Mouse (Mus musculus) MEL (cell line): ENCODE data around the gene Btbd11.

ENCODE experiments used
- CHD2 ChIP-seq: IDR thresholded peaks from 2 replicates; pipeline ENCODE4 v1.6.1; 2011; ENCODE audit warnings: low read length, improper control_type of control experiment
- CTCF ChIP-seq, 3 experiments: IDR thresholded peaks in 2 of 3; conservative IDR thresholded peaks in 1 of 3; 2 replicates each; pipeline ENCODE4 v1.5.1; 2011 to 2012; ENCODE audit warnings: low read length in 3 of 3, low read depth in 2 of 3, mild to moderate bottlenecking in 2 of 3, improper control_type of control experiment in 1 of 3, inconsistent platforms in 1 of 3, mixed read lengths in 1 of 3, moderate library complexity in 1 of 3; ENCODE audit not compliant: control insufficient read depth in 1 of 3, insufficient read depth in 1 of 3, poor library complexity in 1 of 3, severe bottlenecking in 1 of 3
- GATA1 ChIP-seq: IDR thresholded peaks from 2 replicates; pipeline ENCODE4 v1.6.1; 2011; ENCODE audit warnings: low read depth, low read length, improper control_type of control experiment
- JUND ChIP-seq: IDR thresholded peaks from 2 replicates; pipeline ENCODE4 v1.6.1; 2011; ENCODE audit warnings: low read depth, mild to moderate bottlenecking, improper control_type of control experiment, low read length
- MAFK ChIP-seq: IDR thresholded peaks from 2 replicates; pipeline ENCODE4 v1.6.1; 2011; ENCODE audit warnings: low read depth, mild to moderate bottlenecking, low read length, improper control_type of control experiment, borderline replicate concordance
- MAX ChIP-seq: IDR thresholded peaks from 2 replicates; pipeline ENCODE4 v1.6.1; 2011; ENCODE audit warnings: low read length, improper control_type of control experiment
- MYB ChIP-seq: IDR thresholded peaks from 2 replicates; pipeline ENCODE4 v1.6.1; 2011; ENCODE audit warnings: mild to moderate bottlenecking, low read depth, low read length, improper control_type of control experiment
- MYC ChIP-seq: IDR thresholded peaks from 2 replicates; pipeline ENCODE4 v1.6.1; 2011; ENCODE audit warnings: low read depth, mild to moderate bottlenecking, low read length, improper control_type of control experiment, moderate library complexity
- POLR2A ChIP-seq, 2 experiments: IDR thresholded peaks; 2 replicates each; pipeline ENCODE4 v1.6.1; 2011 to 2012; ENCODE audit warnings: low read length in 2 of 2, mild to moderate bottlenecking in 2 of 2, control low read depth in 1 of 2, improper control_type of control experiment in 1 of 2, low read depth in 1 of 2, moderate library complexity in 1 of 2; ENCODE audit not compliant: control insufficient read depth in 1 of 2, insufficient read depth in 1 of 2, poor library complexity in 1 of 2
- RCOR1 ChIP-seq: IDR thresholded peaks from 2 replicates; pipeline ENCODE4 v1.6.1; 2012; ENCODE audit warnings: low read depth, mild to moderate bottlenecking, inconsistent platforms, low read length, improper control_type of control experiment
- TCF12 ChIP-seq: IDR thresholded peaks from 2 replicates; pipeline ENCODE4 v1.6.1; 2014; ENCODE audit warnings: low read depth, mild to moderate bottlenecking, inconsistent platforms, low read length, improper control_type of control experiment, moderate library complexity
- USF1 ChIP-seq: IDR thresholded peaks from 2 replicates; pipeline ENCODE4 v1.6.1; 2014; ENCODE audit warnings: low read depth, mild to moderate bottlenecking, inconsistent platforms, low read length, improper control_type of control experiment, moderate library complexity
- ZC3H11A ChIP-seq: IDR thresholded peaks from 2 replicates; pipeline ENCODE4 v1.6.1; 2012; ENCODE audit warnings: low read depth, mild to moderate bottlenecking, inconsistent platforms, low read length, improper control_type of control experiment
- ZKSCAN1 ChIP-seq: IDR thresholded peaks from 2 replicates; pipeline ENCODE4 v1.6.1; 2012; ENCODE audit warnings: low read depth, mild to moderate bottlenecking, inconsistent platforms, low read length, improper control_type of control experiment, moderate library complexity

GRCm38 (mm10) chr10:85577891-85578420 lies 191.3 kb downstream of the Btbd11 start:
- TF ChIP-seq CTCF (IDR thresholded peaks at IDR 0.05 in 2 of 3, conservative IDR thresholded peaks at IDR 0.05 in 1 of 3; ENCODE audit: control insufficient read depth in 1 of 3, insufficient read depth in 1 of 3, low read depth in 2 of 3, low read length in 3 of 3, poor library complexity in 1 of 3, severe bottlenecking in 1 of 3), result no peak
- no peak for TF ChIP-seq GATA1
- no peak for TF ChIP-seq ZC3H11A
- TF ChIP-seq JUND, result no peak
- no peak for TF ChIP-seq RCOR1
- no peak for TF ChIP-seq MYB
- no peak for TF ChIP-seq POLR2A (IDR thresholded peaks at IDR 0.05; ENCODE audit: control insufficient read depth in 1 of 2, insufficient read depth in 1 of 2, low read depth in 1 of 2, low read length in 2 of 2, poor library complexity in 1 of 2)
- no peak for TF ChIP-seq USF1
- TF ChIP-seq ZKSCAN1, result no peak
- no peak for TF ChIP-seq MYC
- TF ChIP-seq MAX, result no peak
- no peak for TF ChIP-seq TCF12
- no peak for TF ChIP-seq MAFK
- TF ChIP-seq CHD2, result no peak
